Mouse (Mus musculus) kidney, postnatal 10 days (tissue): ENCODE results near the gene Sstr1.
A peak's percentile ranks its signal among the peaks of the same experiment; 100 is the strongest.

Experiments
- DNase-seq: peaks from one replicate; pipeline ENCODE4 v3.0.0; 2021; ENCODE audit warnings: mixed read lengths

The Sstr1 gene

DNA sequence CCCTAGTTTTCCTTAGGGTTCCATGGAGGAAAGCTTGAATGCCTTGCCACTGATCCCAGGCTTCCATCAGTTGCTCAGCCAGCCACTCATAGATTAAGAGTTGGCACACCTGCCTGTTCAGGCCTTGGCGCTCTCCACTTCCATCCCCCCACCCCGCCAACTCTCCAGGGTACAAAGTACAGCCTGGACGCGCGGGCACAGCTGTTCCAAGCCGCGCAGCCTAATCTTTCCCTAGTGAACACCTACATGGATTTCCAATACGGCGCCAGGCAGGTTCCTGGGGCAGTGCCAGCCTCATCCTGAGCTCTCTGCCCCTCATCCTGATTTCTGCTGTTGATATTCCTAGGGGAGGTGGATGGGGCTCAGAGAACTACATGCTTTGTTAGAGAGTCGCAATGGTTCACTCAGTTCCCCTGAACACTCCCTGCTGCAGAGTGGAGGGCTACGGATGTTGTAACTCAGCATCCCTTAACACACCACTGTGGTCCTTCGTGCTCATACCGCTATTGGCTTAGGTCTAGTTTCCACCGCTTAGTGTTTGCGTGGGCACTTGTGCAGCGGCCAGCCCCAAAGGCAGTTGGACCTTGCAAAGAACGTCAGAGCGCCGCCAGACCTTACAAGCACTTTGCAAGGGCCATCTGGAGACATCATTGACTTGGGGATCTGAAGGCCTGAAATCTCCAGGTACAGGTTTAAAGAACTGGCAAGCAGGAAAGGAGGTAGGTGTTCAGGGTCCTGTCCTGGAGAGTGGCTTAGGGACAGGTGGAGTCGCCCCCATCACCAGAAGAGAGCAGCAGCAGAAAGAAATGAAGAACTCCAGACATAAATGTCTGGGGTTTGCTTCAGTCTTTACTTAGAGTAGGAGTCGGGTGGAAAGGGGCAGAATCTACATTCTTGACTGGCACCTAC, at the start of gene Sstr1:
TSS of gene Sstr1 (plus strand) at position 610 of the 909 bp plus-strand sequence.
- peak; percentile 17 for DNase-seq

- DNase-seq: no peak
These were observed 12.8 kb upstream of the Sstr1 start for GRCm38 (mm10) chr12:58198810-58199209.

DNA sequence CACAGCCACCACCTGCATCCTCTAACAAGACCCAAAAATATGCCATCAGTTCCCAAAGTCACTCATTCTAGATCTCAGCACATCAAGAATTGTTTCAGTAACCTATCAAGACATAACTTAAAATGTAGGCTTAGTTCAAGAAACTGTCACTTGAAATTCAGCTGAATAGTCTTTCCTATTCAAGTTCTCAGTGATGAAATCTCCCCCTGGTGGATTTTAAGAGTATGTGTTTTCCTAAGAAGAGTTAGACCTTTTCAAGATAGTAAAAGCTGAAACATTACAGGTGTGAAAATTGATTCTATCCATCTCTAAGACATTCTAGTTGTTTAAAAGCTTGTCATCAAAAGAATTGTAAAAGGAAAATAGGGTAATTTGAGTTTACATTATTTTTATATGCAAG, 10.4 kb upstream of the Sstr1 start:
- DNase-seq: no peak

DNA sequence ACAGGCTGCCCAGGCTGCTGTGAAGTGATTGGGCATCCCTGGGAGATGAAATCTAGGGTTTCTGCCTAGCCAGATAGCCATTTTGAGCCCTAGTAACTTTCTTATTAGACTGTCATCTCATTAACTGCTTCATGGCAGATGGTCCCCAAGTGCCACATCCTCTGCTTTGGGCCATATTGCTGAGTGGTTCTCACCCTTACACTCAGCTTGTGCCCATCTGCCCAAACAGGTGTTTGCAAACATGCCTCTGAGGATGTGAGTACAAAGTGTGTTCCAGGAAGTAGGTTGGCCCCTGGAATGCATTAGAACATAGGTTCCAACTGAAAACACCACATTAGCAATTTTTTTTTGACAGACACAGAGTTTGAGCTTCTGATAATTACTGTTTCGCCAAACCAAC, 3.6 kb upstream of the Sstr1 start:
- DNase-seq: no peak

GRCm38 (mm10) chr12:58212261-58212923, 820 bp downstream of the Sstr1 start:
- DNase-seq: peak; percentile 47

DNA sequence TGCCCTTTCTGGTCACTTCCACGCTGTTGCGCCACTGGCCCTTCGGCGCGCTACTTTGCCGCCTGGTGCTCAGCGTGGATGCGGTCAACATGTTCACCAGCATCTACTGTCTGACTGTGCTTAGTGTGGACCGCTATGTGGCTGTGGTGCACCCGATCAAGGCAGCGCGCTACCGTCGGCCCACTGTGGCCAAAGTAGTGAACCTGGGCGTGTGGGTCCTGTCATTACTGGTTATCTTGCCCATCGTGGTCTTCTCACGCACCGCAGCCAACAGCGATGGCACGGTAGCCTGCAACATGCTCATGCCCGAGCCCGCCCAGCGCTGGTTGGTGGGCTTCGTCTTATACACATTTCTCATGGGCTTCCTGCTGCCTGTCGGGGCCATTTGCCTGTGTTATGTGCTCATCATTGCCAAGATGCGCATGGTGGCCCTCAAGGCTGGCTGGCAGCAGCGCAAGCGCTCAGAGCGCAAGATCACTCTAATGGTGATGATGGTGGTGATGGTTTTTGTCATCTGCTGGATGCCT, 1.4 kb downstream of the Sstr1 start:
- DNase-seq: peak; percentile 8

- DNase-seq: peak; percentile 64
These were observed 2.1 kb downstream of the Sstr1 start for GRCm38 (mm10) chr12:58213451-58214288.

- DNase-seq: peak; percentile 27
These were observed 2.9 kb downstream of the Sstr1 start for GRCm38 (mm10) chr12:58214289-58215136.

DNA sequence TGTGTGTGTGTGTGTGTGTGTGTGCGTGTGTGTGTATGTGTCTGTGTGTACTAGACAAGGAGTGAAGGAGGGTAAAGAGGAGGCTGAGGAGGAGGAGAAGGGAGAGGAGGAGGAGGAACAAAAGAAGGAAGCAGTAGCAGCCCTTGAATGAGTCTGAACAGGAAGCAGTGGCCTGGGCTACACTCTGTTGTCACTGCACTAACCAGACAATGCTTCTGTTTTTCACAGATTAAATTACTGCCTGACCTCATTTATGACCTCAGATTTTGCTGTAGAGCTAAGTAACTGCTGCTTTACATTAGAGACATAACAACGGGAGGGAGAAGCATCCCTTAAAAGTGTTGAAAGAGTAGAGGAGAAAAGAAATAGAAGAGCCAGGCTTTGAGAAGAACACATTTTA, 4.6 kb downstream of the Sstr1 start:
- DNase-seq: no peak

GRCm38 (mm10) chr12:58219078-58219477, 7.5 kb downstream of the Sstr1 start:
- no peak for DNase-seq

DNA sequence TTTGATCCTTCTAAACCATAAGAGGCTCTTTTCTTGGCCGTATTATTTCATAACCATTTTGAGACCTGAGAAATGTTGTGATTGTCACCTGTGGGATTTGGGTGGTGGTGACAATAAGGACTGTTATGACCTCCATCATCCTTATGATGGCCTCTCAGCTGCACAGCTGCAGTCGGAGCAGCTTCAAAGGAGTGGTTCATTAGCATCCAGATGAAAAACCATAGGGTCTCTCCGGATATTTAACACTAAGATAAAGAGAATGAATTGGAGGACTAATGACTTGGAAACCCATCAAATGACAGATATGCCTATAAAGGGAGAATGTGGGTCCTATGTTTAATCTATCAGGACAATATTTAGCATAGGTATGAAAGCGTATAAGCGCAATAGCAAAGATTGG, 14.1 kb downstream of the Sstr1 start:
- no peak for DNase-seq

- DNase-seq: no peak
These were observed 20.9 kb downstream of the Sstr1 start for GRCm38 (mm10) chr12:58232489-58232888.

GRCm38 (mm10) chr12:58251901-58252300, 40.3 kb downstream of the Sstr1 start:
- no peak for DNase-seq
